Mouse (Mus musculus): ENCODE data around the gene Neurl1a.

Neurl1a gene

GRCm38 (mm10) chr19:47248906-47249568 lies 70.4 kb downstream of the Neurl1a start:
- no peak for DNase-seq

GRCm38 (mm10) chr19:47250931-47251330 lies 72.3 kb downstream of the Neurl1a start:
- DNase-seq: no peak

- DNase-seq: no peak
These were observed 74.5 kb downstream of the Neurl1a start for GRCm38 (mm10) chr19:47253053-47253628.

DNA sequence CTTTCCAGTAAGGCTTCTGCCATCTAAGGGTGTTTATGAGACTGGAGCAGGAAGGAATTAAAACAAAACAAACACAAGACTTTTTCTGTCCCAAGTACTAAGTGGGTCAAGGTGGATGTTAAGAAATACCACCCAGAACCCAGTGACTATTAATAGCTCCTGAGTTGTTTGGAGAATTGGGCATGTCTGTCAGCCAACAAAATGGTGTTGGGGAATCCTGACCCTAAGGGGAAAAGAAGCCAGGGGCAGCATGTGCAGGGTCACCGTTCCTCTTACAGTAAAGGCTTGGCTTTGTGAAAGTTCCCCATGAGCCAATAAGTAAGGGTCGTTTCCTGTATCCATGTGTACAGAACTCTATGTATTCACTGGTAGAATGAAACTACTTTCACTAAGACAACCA lies 76.4 kb downstream of the Neurl1a start:
- no peak for DNase-seq

GRCm38 (mm10) chr19:47255919-47256318 lies 77.3 kb downstream of the Neurl1a start:
- no peak for DNase-seq

- DNase-seq: no peak
These were observed 81.0 kb downstream of the Neurl1a start for GRCm38 (mm10) chr19:47259581-47259980.

DNA sequence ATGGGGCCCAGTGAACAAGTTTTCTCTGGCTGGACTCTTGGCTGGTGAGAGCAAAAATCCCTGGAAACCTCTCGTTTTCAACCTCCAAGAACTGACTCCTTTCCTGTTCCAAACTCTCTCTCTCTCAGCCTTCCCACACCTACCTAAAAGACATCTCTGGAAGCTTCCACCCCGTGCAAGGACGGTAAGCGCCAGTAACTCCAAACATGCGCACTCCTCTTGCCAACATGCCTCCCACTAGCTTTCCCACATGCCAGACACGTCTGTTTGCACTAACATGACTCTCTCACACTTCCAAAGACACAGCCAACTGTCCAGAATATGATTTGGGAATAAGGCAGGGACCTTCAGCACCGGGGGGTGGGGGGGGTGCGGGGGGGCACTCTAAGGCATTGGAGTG lies 82.6 kb downstream of the Neurl1a start:
- no peak for DNase-seq

DNA sequence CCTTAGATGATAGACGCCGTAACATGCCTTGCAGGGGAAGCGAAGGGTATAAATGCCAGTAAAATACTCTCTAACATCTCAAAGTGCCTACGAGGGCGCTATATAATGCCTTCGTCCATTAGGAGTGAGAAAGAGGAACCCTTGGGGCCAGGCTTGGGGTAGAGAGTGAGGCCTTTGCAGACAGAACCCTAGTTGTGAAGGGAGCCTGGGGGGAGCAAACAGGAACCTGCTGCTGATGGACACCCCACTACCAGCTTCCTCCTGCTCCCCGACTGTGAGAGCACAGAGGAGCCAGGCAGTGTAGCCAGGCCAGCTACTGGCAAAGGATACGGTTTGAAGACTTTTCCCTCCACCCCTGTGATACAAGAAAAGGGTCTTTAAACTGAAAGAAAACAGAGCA lies 85.0 kb downstream of the Neurl1a start:
- no peak for DNase-seq

DNA sequence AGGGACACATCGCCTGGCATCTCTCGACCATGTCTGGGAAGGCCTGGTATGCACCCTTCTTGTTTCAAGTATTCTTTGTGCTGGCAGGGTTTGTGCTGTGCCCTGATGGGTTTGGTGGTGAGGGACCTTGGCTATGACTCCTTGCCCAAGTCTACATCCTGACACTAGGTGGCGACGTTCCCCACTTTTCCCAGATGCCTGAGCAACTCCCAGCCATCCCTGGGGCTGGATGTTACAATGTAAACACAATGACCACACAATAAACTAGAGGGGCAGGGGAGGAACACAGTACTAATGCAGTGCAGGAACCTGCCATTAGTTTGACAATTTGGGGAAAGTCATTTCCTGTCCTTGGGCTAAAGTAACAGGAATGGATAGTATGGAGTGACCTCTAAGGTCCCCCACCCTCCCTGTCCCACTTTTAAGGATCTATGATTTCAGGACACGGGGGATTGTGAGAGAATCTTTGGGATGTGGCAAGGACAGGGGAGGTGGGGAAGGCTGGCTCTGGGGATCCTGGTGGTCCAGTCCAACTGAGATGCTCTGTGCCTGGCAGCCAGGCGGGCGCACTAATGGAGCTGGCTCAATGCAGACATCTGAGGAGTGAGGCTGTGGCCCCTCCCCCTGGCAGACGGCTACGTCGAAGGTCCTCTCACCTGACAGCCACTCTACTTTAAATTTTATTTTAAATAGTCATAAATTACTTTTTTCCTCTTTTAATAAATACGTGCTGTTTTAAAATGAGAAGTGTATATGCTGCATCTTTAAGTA lies 85.9 kb downstream of the Neurl1a start:
- DNase-seq: no peak

DNA sequence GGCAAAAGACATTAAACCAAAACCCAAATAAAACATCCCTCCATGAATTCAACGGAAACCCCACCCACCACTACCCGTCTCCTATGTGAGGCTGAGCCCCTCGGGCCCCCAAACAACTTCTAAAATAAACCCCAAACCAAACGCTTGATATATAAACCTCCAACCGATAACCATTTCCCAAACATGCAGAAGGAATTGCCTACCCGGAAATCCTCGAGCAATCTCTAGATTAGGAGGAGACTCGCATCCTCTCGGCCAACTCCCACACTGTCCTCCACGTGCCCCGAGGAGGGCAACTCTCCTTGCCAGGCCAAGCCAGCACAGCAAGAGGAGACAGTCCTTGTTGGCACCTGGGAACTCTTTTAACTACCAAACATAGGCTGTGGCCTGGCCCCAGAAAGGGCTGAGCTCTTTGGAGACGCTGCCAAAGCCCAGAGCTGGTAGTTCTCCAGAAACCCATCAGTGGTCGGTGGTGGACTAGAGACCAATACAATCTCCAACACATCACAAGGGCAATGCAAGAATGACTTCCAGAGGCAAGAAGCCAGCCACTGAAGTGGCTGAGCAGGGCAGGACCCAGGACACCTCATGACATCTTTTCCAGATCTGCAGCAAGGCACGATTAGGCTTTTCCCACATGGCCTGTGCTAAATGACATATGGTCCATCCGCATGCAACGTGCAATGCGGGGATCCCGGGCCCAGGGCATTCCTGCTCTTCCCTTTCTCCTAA lies 87.6 kb downstream of the Neurl1a start:
- DNase-seq: no peak

DNA sequence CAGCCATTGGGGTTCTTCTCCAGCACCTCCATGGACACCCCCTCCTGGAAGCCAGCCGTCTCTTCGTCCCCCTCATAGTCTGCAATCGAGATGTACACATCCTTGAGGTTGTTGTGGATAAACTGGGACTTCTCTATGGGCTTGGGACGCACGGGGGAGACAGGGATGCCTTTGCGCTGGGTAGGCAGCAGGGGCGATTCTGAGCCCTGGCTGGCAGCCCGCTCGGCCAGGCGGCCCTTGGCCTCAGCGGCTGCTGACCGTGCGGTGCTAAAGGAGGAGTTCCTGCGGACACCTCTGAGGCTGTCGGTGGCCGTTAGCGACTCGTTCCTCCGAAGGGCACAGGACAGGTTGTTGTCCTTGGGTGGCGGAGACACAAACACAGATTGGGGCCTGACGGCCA lies 88.4 kb downstream of the Neurl1a start:
- no peak for DNase-seq

- DNase-seq: no peak
These were observed 91.1 kb downstream of the Neurl1a start for GRCm38 (mm10) chr19:47269729-47270128.

GRCm38 (mm10) chr19:47270520-47270919 lies 91.9 kb downstream of the Neurl1a start:
- no peak for DNase-seq

GRCm38 (mm10) chr19:47276730-47277129 lies 98.1 kb downstream of the Neurl1a start:
- DNase-seq: no peak

DNA sequence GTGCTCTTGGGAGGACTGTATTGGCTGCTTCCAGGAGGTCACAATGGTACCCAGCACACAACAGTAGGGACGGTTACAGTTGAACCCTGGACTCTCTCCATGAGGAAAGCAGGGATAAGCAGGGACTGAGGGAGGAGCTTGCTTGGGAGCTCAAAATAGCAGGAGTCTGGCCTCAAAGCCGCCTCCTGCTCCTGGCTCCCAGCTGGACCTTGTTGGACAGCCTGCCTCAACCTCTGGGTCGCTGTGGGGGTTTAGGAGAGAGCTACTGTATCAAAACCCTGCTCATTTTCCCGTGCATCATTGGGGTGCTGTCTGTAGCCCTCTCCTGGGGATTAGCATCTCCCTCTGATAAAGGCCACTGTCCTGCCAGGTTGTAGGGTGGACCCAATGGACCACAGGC lies 100.8 kb downstream of the Neurl1a start:
- DNase-seq: no peak

- DNase-seq: no peak
These were observed 101.3 kb downstream of the Neurl1a start for GRCm38 (mm10) chr19:47279788-47280532.

DNA sequence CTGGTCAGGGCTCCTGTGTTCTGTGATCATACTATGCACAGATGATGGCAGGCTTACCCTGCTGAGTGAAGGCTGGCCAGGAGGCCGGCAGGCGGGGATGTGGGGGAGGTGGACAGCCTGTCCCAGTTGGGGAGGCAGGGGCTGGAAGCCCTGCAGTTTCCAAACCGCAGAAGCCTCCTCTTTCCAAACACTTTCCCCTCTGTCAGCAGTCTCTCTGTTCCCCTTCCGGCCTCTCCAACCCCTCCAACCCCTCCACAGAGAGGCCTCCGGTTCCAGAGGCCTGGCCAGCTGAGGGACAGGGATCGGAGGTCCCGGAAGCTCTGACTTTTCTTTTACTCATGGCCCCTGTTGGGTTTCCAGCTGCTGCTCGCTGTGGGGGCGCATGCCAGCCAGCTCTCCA lies 102.3 kb downstream of the Neurl1a start:
- DNase-seq: no peak

DNA sequence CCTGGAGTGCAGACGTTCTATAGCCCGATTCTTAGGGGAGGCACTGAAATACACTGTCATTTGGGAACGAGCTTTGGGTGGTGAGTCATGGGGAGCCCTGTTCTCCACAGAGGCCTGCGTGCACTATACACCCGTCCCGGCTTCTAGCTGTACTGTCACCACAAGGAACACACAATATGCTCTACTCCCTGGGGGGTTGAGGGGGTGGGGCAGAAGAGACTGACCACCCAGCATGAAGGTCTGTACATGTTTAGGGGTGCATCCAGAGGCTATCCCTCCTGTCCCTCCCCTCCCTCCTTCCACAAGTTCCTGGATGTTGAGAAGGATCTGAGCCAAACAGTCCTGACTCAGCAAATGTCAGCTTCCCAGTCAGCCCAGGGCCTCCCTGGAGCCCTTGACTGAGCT lies 103.4 kb downstream of the Neurl1a start:
- no peak for DNase-seq

- no peak for DNase-seq
These were observed 104.1 kb downstream of the Neurl1a start for GRCm38 (mm10) chr19:47282688-47283215.

DNA sequence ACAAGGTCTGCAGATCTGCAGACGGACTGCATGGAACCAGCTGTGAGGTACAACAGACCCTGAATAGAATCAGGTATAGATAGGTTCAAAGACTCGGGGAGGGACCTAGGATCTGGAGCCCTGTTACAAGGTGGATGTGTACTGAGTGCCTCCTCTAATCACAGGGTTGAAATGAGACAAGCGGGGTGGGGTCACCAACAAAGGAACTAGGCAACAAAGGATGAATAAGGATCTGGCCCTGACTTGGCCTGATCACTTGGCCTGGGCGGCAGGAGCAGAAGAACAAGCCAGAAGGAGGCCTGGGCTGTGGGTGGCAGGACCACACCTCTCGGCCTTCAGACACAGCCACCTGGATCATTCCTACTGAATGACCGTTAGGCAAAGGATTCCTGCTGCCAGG lies 107.0 kb downstream of the Neurl1a start:
- no peak for DNase-seq

- DNase-seq: no peak
These were observed 108.3 kb downstream of the Neurl1a start for GRCm38 (mm10) chr19:47286886-47287450.

All from thymus, adult 18-20 months (tissue).